Mouse (Mus musculus) cerebellum, adult (tissue): ENCODE data around the gene Plod1.
"Not testable (repeated sequence)": the region's sequence is repeated elsewhere in the genome, so short reads cannot be mapped to it uniquely, and the experiment has no call there.

Source experiments
- ATAC-seq: cut with Nextera tagmentation; 2 replicates; pipeline ENCODE4 v1.9.2; 2017; ENCODE audit warnings: mild to moderate bottlenecking, moderate library complexity, mixed read lengths; ENCODE audit not compliant: insufficient number of reproducible peaks, low FRiP score, low TSS enrichment

Gene Plod1

GRCm38 (mm10) chr4:147897348-147897747 lies 39.2 kb downstream of the Plod1 start:
- ATAC-seq, result 0 out of 2 replicates have a peak, but pooled peaks have one; percentile 61

GRCm38 (mm10) chr4:147896411-147896810 lies 40.2 kb downstream of the Plod1 start:
- ATAC-seq, result no peak

- no peak for ATAC-seq
Observed at GRCm38 (mm10) chr4:147895815-147896330, 40.7 kb downstream of the Plod1 start.

DNA sequence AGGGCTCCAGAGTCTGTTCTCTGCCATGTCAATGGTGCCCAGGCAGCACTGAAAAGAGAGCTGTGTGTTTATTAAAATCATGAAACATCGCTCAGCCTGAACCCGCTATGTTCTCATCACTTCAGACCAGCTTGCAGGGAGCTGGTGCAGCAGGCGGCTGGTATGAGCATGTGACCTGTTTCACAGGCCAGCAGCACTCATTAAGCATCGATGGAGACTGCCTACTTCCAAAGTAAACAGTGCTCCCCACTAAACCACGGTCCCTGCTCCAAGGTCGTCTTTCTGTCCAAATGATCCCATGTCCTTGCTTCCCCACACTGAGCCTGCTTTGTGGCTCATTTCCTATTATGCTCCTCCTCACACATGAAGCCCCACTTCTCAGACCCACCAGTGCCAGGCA lies 46.2 kb downstream of the Plod1 start:
- ATAC-seq, result no peak

DNA sequence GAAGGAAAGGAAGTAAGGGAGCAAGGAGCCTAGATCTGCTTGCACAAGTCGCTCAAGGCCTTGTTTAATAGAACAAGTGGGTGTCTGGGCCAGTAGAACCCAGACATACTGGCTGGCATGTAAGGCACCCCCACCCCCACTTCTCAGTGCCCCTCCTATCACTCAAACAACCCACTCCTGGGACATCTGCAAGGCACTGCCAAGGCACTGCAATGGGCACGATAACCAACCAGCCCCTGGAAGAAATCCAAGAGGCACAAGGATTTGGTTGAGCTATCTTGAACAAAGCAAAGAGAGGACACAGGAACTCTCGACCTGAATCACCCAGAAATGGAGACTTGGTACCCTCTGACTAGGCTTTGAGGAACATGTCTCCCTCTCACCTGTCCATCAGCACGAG lies 48.3 kb downstream of the Plod1 start:
- no peak for ATAC-seq

GRCm38 (mm10) chr4:147887277-147887676 lies 49.3 kb downstream of the Plod1 start:
- no peak for ATAC-seq

DNA sequence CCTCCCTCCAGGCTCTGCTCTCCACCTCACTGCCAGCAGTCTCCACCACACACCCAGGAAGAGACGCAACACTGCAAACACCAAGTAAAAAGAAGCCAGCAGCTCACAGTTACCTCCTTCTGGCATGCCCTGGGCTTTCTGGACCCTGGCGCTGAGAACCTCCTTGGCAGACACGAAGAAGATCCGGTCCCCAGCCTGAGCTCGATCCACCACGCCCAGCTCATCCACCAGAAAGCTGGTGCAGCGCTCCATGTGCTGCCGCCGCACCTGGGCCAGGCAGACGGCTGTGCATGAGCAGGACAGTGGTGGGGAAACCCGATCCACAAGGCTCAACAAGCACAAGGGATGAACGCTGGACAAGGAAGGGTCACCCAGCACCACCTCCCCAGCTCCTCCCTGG lies 50.4 kb downstream of the Plod1 start:
- no peak for ATAC-seq

- ATAC-seq, result no peak
Observed at GRCm38 (mm10) chr4:147884138-147884537, 52.4 kb downstream of the Plod1 start.

- no peak for ATAC-seq
Observed at GRCm38 (mm10) chr4:147883041-147883440, 53.5 kb downstream of the Plod1 start.

- ATAC-seq, result no peak
Observed at GRCm38 (mm10) chr4:147881792-147882191, 54.8 kb downstream of the Plod1 start.

- no peak for ATAC-seq
Observed at GRCm38 (mm10) chr4:147879865-147880264, 56.7 kb downstream of the Plod1 start.

- no peak for ATAC-seq
Observed at GRCm38 (mm10) chr4:147879456-147879855, 57.1 kb downstream of the Plod1 start.

DNA sequence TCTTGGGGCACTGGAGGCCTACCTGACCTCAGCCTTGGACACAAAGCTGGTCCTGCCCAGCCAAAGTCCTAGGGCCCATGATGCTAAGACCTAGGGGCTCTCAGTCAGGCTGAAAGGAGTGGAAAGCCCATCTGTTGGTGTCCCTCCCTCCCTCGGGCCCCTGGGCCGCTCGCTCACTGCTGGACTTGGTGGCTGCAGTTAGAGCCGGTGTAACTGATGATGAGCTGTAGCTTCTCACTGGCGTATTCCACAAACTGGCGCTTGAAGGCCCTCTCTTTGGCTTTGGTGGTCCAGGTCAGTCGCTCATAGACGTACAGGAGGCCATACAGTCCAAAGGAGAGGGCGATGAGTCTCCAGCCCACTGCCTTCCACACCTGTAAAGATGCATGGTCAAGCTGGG lies 58.0 kb downstream of the Plod1 start:
- no peak for ATAC-seq

GRCm38 (mm10) chr4:147875852-147876575 lies 60.6 kb downstream of the Plod1 start:
- no peak for ATAC-seq

DNA sequence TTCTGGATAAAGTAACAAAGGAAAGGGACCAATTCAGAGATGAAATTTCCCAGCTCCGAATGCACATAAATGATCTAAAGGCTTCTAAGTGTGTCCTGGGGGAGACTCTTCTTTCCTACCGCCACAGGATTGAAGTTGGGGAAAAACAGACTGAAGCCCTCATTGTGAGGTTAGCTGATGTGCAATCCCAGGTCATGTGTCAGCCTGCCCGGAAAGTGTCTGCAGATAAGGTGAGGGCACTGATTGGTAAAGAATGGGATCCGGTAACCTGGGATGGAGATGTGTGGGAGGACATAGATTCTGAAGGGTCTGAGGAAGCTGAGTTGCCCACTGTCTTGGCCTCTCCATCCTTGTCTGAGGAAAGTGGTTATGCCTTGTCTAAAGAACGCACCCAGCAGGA lies 67.3 kb downstream of the Plod1 start:
- ATAC-seq, result no peak

DNA sequence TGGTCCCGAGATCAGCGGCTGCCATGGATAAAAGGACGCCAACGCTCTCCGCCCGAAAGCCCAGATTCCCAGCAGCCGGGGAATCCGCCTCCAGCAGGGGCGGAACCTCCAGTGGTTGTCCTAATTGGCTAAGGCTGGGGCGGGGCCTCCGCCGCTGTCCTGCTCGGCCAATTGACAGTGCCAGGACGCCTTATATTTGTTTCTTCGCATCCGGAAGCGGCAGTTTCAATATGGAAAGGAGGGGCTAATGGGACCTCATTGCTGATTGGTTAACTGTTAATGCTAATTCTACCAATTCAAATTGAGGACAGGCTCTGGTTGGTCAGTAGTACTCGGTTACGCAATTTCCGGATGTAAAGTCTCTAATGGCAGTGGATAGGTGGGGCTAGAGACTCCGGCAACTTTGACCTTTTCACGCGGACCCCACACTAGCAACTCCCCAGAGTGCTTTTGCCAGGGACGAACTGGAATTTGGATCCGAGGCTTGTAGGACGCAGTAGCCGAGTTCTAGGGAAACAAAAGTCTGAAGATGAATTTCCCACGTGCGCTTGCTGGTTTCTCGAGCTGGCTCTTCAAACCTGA lies 68.0 kb downstream of the Plod1 start, which contains the start of the genes Miip and Fv1:
Miip (minus strand) TSS at position 367 of the 582 bp plus-strand sequence.
Fv1 (plus strand) TSS at position 530 of the 582 bp plus-strand sequence.
- peak; percentile 97 for ATAC-seq

DNA sequence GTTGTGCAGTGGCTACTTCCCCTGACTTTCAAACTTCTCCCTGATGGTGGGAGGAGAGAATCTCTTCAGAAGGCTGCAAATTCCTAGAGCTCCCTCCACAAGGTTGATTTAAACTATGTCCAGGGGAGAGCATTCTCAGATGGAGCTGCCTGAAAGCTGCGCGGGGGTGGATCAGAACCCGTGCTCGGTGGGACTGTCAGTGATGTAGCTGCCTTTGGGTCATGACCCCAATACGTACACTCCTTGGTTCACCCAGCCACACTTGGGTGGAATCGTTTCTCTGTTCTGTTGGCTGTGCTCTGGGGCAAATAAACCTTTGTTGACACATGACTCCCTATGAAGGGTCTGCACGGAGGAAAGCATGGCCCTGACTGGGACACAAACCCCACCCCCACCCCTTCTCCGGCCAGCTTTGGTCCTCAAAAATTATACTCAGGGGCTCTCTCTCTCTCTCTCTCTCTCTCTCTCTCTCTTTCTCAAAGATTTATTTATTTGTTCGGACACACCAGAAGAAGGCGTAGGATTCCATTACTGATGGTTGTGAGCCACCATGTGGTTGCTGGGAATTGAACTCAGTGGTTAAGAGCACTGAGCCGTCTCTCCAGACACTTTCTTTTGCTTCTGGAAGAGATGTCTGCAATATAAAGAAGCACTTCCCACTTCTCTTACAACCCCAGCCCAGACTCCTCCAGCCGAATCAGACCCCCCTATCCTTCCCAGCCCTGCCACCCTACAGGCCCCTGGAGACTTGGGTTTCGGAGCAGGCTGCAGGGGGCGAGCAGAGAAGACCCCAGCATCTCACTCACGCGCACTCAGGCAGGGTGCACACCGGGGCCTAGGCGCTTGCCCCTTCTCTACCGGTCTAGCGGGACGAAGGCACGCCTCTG lies 68.8 kb downstream of the Plod1 start:
- ATAC-seq, result no peak

DNA sequence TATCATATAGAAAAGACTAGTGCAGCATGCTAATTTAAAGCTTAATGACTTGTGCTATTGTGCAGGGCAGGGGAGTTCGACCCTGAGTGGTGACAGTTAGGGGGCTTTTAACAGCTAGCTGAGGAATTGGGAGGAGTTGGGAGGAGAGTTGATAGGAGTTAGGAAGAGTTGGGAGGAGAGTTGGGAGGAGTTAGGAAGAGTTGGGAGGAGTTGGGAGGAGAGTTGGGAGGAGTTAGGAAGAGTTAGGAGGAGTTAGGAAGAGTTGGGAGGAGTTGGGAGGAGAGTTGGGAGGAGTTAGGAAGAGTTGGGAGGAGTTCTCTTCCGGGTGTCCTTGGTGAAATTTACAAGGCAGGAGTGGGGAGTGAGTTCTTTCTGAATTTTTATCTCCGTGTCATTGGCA lies 69.8 kb downstream of the Plod1 start:
- not testable (repeated sequence) for ATAC-seq

GRCm38 (mm10) chr4:147866056-147866455 lies 70.5 kb downstream of the Plod1 start:
- no peak for ATAC-seq

- ATAC-seq, result no peak
Observed at GRCm38 (mm10) chr4:147865651-147866050, 70.9 kb downstream of the Plod1 start.

DNA sequence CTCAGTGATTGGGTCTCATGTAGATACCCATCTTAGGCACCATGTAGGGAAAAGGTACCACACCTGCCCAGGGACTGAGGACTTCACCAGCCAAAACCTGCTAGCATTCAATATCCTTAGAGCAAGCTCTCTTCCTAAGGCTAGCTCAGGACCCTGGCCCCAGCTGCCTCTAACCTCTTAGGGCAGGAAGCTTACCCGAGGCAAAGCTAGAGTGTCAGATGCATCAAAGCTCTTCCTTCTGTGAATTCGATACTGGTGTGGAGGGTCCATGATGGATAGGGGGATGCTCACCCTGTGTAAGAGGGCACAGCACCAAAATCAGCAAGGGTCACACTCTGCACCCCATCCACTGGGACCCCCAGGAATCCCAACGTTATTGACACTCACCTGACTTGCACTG lies 74.5 kb downstream of the Plod1 start:
- no peak for ATAC-seq
